Mouse (Mus musculus) MEL (cell line): Measurements from ENCODE around the gene Tinf2. TPM values are rescaled to one million over a fixed set of nuclear protein-coding genes. Genes with fewer than 3 reads are reported as not detected.

Experiments used
- DNase-seq: peaks from one replicate; pipeline ENCODE4 v3.0.0; 2011; ENCODE audit warnings: low read depth, low spot score
- H3K27ac ChIP-seq: 2 replicates; pipeline ENCODE4 v1.5.1; 2012; ENCODE audit warnings: low read depth, mild to moderate bottlenecking, control low read depth, low read length, moderate library complexity; ENCODE audit not compliant: control insufficient read depth
- H3K27me3 ChIP-seq, 2 experiments: fragments of 150-350 bp in 1 of 2; sonication (generic) in 1 of 2; 2 replicates each; pipeline ENCODE4 v1.6.1; 2012; ENCODE audit warnings: low read length in 2 of 2, mild to moderate bottlenecking in 2 of 2, improper control_type of control experiment in 1 of 2, moderate library complexity in 1 of 2; ENCODE audit not compliant: insufficient read depth in 2 of 2, control insufficient read depth in 1 of 2
- H3K36me3 ChIP-seq, 2 experiments: 2 replicates each; pipeline ENCODE4 v1.6.1; 2012 to 2014; ENCODE audit warnings: low read length in 2 of 2, improper control_type of control experiment in 1 of 2, inconsistent platforms in 1 of 2, mild to moderate bottlenecking in 1 of 2; ENCODE audit not compliant: insufficient read depth in 2 of 2, control insufficient read depth in 1 of 2
- H3K4me1 ChIP-seq, 2 experiments: fragments of 150-350 bp in 1 of 2; sonication (generic) in 1 of 2; 2 replicates each; pipeline ENCODE4 v1.6.1; 2012; ENCODE audit warnings: low read length in 2 of 2, improper control_type of control experiment in 1 of 2, mild to moderate bottlenecking in 1 of 2; ENCODE audit not compliant: insufficient read depth in 2 of 2, control insufficient read depth in 1 of 2
- H3K4me3 ChIP-seq, 2 experiments: fragments of 150-350 bp in 1 of 2; sonication (generic) in 1 of 2; 2 replicates each; pipeline ENCODE4 v1.5.1; 2012; ENCODE audit warnings: low read depth in 2 of 2, low read length in 2 of 2, mild to moderate bottlenecking in 2 of 2, moderate library complexity in 2 of 2, control low read depth in 1 of 2, improper control_type of control experiment in 1 of 2; ENCODE audit not compliant: control insufficient read depth in 1 of 2, insufficient read depth in 1 of 2
- H3K79me2 ChIP-seq: 2 replicates; pipeline ENCODE4 v1.6.1; 2012; ENCODE audit warnings: mild to moderate bottlenecking, low read length, moderate library complexity; ENCODE audit not compliant: control insufficient read depth, poor library complexity, insufficient read depth
- H3K9ac ChIP-seq: 2 replicates; pipeline ENCODE4 v1.6.1; 2012; ENCODE audit warnings: low read depth, mild to moderate bottlenecking, control low read depth, low read length, moderate library complexity; ENCODE audit not compliant: control insufficient read depth, poor library complexity, severe bottlenecking
- H3K9me3 ChIP-seq: fragments of 150-350 bp; sonication (generic); replicated peaks from 2 replicates; pipeline ENCODE4 v1.6.1; 2012; ENCODE audit warnings: mild to moderate bottlenecking, low read length, improper control_type of control experiment, moderate library complexity; ENCODE audit not compliant: insufficient read depth
- BHLHE40 ChIP-seq: IDR thresholded peaks from 2 replicates; pipeline ENCODE4 v1.6.1; 2012; ENCODE audit warnings: low read depth, mild to moderate bottlenecking, inconsistent platforms, low read length, improper control_type of control experiment, borderline replicate concordance
- CHD1 ChIP-seq: IDR thresholded peaks from 2 replicates; pipeline ENCODE4 v1.6.1; 2012; ENCODE audit warnings: low read depth, mild to moderate bottlenecking, inconsistent platforms, low read length, improper control_type of control experiment
- CTCF ChIP-seq, 3 experiments: IDR thresholded peaks in 2 of 3; conservative IDR thresholded peaks in 1 of 3; 2 replicates each; pipeline ENCODE4 v1.5.1; 2011 to 2012; ENCODE audit warnings: low read length in 3 of 3, low read depth in 2 of 3, mild to moderate bottlenecking in 2 of 3, improper control_type of control experiment in 1 of 3, inconsistent platforms in 1 of 3, mixed read lengths in 1 of 3, moderate library complexity in 1 of 3; ENCODE audit not compliant: control insufficient read depth in 1 of 3, insufficient read depth in 1 of 3, poor library complexity in 1 of 3, severe bottlenecking in 1 of 3
- E2F4 ChIP-seq: IDR thresholded peaks from 2 replicates; pipeline ENCODE4 v1.6.1; 2011; ENCODE audit warnings: low read depth, low read length, improper control_type of control experiment, borderline replicate concordance
- ELF1 ChIP-seq: IDR thresholded peaks from 2 replicates; pipeline ENCODE4 v1.6.1; 2014; ENCODE audit warnings: low read depth, mild to moderate bottlenecking, inconsistent platforms, low read length, improper control_type of control experiment, moderate library complexity
- EP300 ChIP-seq, 2 experiments: IDR thresholded peaks; 2 replicates each; pipeline ENCODE4 v1.6.1; 2011; ENCODE audit warnings: improper control_type of control experiment in 2 of 2, low read length in 2 of 2, low read depth in 1 of 2, mild to moderate bottlenecking in 1 of 2
- ETS1 ChIP-seq: IDR thresholded peaks from 2 replicates; pipeline ENCODE4 v1.6.1; 2012; ENCODE audit warnings: low read depth, mild to moderate bottlenecking, inconsistent platforms, low read length, improper control_type of control experiment, moderate library complexity
- GABPA ChIP-seq: IDR thresholded peaks from 2 replicates; pipeline ENCODE4 v1.6.1; 2012; ENCODE audit warnings: low read depth, mild to moderate bottlenecking, inconsistent platforms, low read length, improper control_type of control experiment, moderate library complexity
- GATA1 ChIP-seq: IDR thresholded peaks from 2 replicates; pipeline ENCODE4 v1.6.1; 2011; ENCODE audit warnings: low read depth, low read length, improper control_type of control experiment
- HCFC1 ChIP-seq: IDR thresholded peaks from 2 replicates; pipeline ENCODE4 v1.6.1; 2012; ENCODE audit warnings: low read depth, mild to moderate bottlenecking, inconsistent platforms, low read length, improper control_type of control experiment, moderate library complexity
- JUND ChIP-seq: IDR thresholded peaks from 2 replicates; pipeline ENCODE4 v1.6.1; 2011; ENCODE audit warnings: low read depth, mild to moderate bottlenecking, improper control_type of control experiment, low read length
- KAT2A ChIP-seq: conservative IDR thresholded peaks from 2 replicates; pipeline ENCODE4 v1.6.1; 2012; ENCODE audit warnings: low read depth, low read length, improper control_type of control experiment, inconsistent platforms
- MAFK ChIP-seq: IDR thresholded peaks from 2 replicates; pipeline ENCODE4 v1.6.1; 2011; ENCODE audit warnings: low read depth, mild to moderate bottlenecking, low read length, improper control_type of control experiment, borderline replicate concordance
- MAX ChIP-seq: IDR thresholded peaks from 2 replicates; pipeline ENCODE4 v1.6.1; 2011; ENCODE audit warnings: low read length, improper control_type of control experiment
- MAZ ChIP-seq: IDR thresholded peaks from 2 replicates; pipeline ENCODE4 v1.6.1; 2012; ENCODE audit warnings: low read depth, mild to moderate bottlenecking, inconsistent platforms, low read length, improper control_type of control experiment
- MEF2A ChIP-seq: IDR thresholded peaks from 2 replicates; pipeline ENCODE4 v1.6.1; 2014; ENCODE audit warnings: low read depth, mild to moderate bottlenecking, inconsistent platforms, low read length, improper control_type of control experiment; ENCODE audit not compliant: poor library complexity, insufficient replicate concordance, severe bottlenecking; ENCODE audit errors: extremely low read depth
- MYB ChIP-seq: IDR thresholded peaks from 2 replicates; pipeline ENCODE4 v1.6.1; 2011; ENCODE audit warnings: mild to moderate bottlenecking, low read depth, low read length, improper control_type of control experiment
- MYC ChIP-seq: IDR thresholded peaks from 2 replicates; pipeline ENCODE4 v1.6.1; 2011; ENCODE audit warnings: low read depth, mild to moderate bottlenecking, low read length, improper control_type of control experiment, moderate library complexity
- NELFE ChIP-seq: IDR thresholded peaks from 2 replicates; pipeline ENCODE4 v1.6.1; 2011; ENCODE audit warnings: low read depth, low read length, improper control_type of control experiment
- POLR2AphosphoS2 ChIP-seq: IDR thresholded peaks from 2 replicates; pipeline ENCODE4 v1.6.1; 2011; ENCODE audit warnings: low read length, improper control_type of control experiment
- POLR2AphosphoS5 ChIP-seq: IDR thresholded peaks from 2 replicates; pipeline ENCODE4 v1.6.1; 2012; ENCODE audit warnings: low read depth, borderline replicate concordance, mild to moderate bottlenecking, inconsistent platforms, low read length, moderate library complexity, mixed read lengths
- RAD21 ChIP-seq: IDR thresholded peaks from 2 replicates; pipeline ENCODE4 v1.6.1; 2011; ENCODE audit warnings: mild to moderate bottlenecking, low read depth, low read length, improper control_type of control experiment
- SIN3A ChIP-seq: IDR thresholded peaks from 2 replicates; pipeline ENCODE4 v1.6.1; 2012; ENCODE audit warnings: low read length, improper control_type of control experiment, inconsistent platforms
- SMC3 ChIP-seq: IDR thresholded peaks from 2 replicates; pipeline ENCODE4 v1.6.1; 2011; ENCODE audit warnings: low read depth, low read length, improper control_type of control experiment
- TAL1 ChIP-seq: IDR thresholded peaks from 2 replicates; pipeline ENCODE4 v1.6.1; 2012; ENCODE audit warnings: mild to moderate bottlenecking, inconsistent platforms, low read length, moderate library complexity, mixed read lengths
- TBP ChIP-seq: IDR thresholded peaks from 2 replicates; pipeline ENCODE4 v1.8.0; 2011; ENCODE audit warnings: low read depth, low read length, improper control_type of control experiment
- TCF12 ChIP-seq: IDR thresholded peaks from 2 replicates; pipeline ENCODE4 v1.6.1; 2014; ENCODE audit warnings: low read depth, mild to moderate bottlenecking, inconsistent platforms, low read length, improper control_type of control experiment, moderate library complexity
- UBTF ChIP-seq: IDR thresholded peaks from 2 replicates; pipeline ENCODE4 v1.6.1; 2012; ENCODE audit warnings: low read depth, mild to moderate bottlenecking, inconsistent platforms, low read length, improper control_type of control experiment, moderate library complexity, borderline replicate concordance; ENCODE audit not compliant: insufficient read depth
- USF1 ChIP-seq: IDR thresholded peaks from 2 replicates; pipeline ENCODE4 v1.6.1; 2014; ENCODE audit warnings: low read depth, mild to moderate bottlenecking, inconsistent platforms, low read length, improper control_type of control experiment, moderate library complexity
- USF2 ChIP-seq, 2 experiments: IDR thresholded peaks; 2 replicates each; pipeline ENCODE4 v1.6.1; 2011 to 2012; ENCODE audit warnings: improper control_type of control experiment in 2 of 2, low read length in 2 of 2, borderline replicate concordance in 1 of 2, inconsistent platforms in 1 of 2, low read depth in 1 of 2, mild to moderate bottlenecking in 1 of 2; ENCODE audit not compliant: insufficient read depth in 1 of 2
- ZKSCAN1 ChIP-seq: IDR thresholded peaks from 2 replicates; pipeline ENCODE4 v1.6.1; 2012; ENCODE audit warnings: low read depth, mild to moderate bottlenecking, inconsistent platforms, low read length, improper control_type of control experiment, moderate library complexity
- ZMIZ1 ChIP-seq: IDR thresholded peaks from 2 replicates; pipeline ENCODE4 v1.6.1; 2012; ENCODE audit warnings: low read depth, mild to moderate bottlenecking, inconsistent platforms, low read length, improper control_type of control experiment, moderate library complexity
- ZNF384 ChIP-seq: IDR thresholded peaks from 2 replicates; pipeline ENCODE4 v1.6.1; 2012; ENCODE audit warnings: low read depth, mild to moderate bottlenecking, inconsistent platforms, low read length, improper control_type of control experiment
- polyA plus RNA-seq, 2 experiments: library from polyadenylated mRNA; stranded (reverse) in 1 of 2; unstranded in 1 of 2; fragments of >175 nt in 1 of 2; fragments of >200 nt in 1 of 2; gene quantifications; 2 replicates each; pipeline versions ENCODE4 v1.2.1 to v1.2.4; 2012; ENCODE audit warnings: low replicate concordance in 2 of 2, low read depth in 1 of 2; ENCODE audit not compliant: insufficient read length in 2 of 2, insufficient read depth in 1 of 2, missing spikeins in 1 of 2
- total RNA-seq: library from RNA; depleted of rRNA; stranded (reverse); fragments of 300-350 nt; gene quantifications from 2 replicates; pipeline ENCODE4 v1.2.3, GENCODE M21; 2012; rRNA removed

Gene Tinf2
- total RNA-seq (27.2 and 27.8 TPM in 2 replicates), polyA plus RNA-seq (10 to 100 TPM in 1 of 2 experiments, not detected in 1; 53.0 TPM)

GRCm38 (mm10) chr14:55681160-55682117 is at the start of gene Tinf2:
Tinf2 (minus strand) TSS chr14:55681820.
- Histone ChIP-seq H3K79me2 (peaks cover 13% of the 10 kb centered on the region), H3K4me3 (peak within 1 kb of the TSS; percentile 76 to 83), H3K36me3 (peaks cover 6 to 11% of the 10 kb centered on the region in 2 experiments), H3K9me3 (no peaks in the 10 kb centered on the region), H3K27me3 (no peaks in the 10 kb centered on the region), H3K27ac (peak within 1 kb of the TSS; percentile 93), H3K9ac (peak within 1 kb of the TSS; percentile 88), H3K4me1 (peaks cover 0 to 6% of the 10 kb centered on the region in 2 experiments; a peak in 3 of 4 replicates)
- peak; percentile 99 for DNase-seq
- TF ChIP-seq EP300 (IDR thresholded peaks at IDR 0.05; ENCODE audit: low read depth in 1 of 2, low read length in 2 of 2), result peak in 1 of 2 experiments; percentile 37; a peak in 2 of 4 replicates
- 0 out of 2 replicates have a peak, but pooled peaks have one; percentile 43 for TF ChIP-seq BHLHE40
- peak; percentile 92 for TF ChIP-seq ELF1
- TF ChIP-seq TAL1, result no peak
- TF ChIP-seq MAZ, result peak; percentile 81
- peak; percentile 92 for TF ChIP-seq SIN3A
- TF ChIP-seq USF2 (IDR thresholded peaks at IDR 0.05; ENCODE audit: borderline replicate concordance in 1 of 2, insufficient read depth in 1 of 2, low read depth in 1 of 2, low read length in 2 of 2), result no peak
- TF ChIP-seq ZKSCAN1, result no peak
- no peak for TF ChIP-seq CHD1
- no peak for TF ChIP-seq ZNF384
- TF ChIP-seq USF1, result peak; percentile 48; the same call in 1 of the 2 replicates
- peak; percentile 78 for TF ChIP-seq ZMIZ1
- peak; percentile 91 for TF ChIP-seq NELFE
- TF ChIP-seq POLR2AphosphoS2, result peak; percentile 81
- no peak for TF ChIP-seq JUND
- peak; percentile 54; the same call in 1 of the 2 replicates for TF ChIP-seq MAX
- peak; percentile 84 for TF ChIP-seq HCFC1
- no peak for TF ChIP-seq UBTF
- TF ChIP-seq TBP, result 0 out of 2 replicates have a peak, but pooled peaks have one; percentile 51
- no peak for TF ChIP-seq MYB
- no peak for TF ChIP-seq GATA1
- TF ChIP-seq RAD21, result peak; percentile 87
- no peak for TF ChIP-seq MEF2A
- TF ChIP-seq ETS1, result peak; percentile 99
- peak; percentile 87 for TF ChIP-seq E2F4
- no peak; the same call in 1 of the 2 replicates for TF ChIP-seq KAT2A
- peak; percentile 53 to 96 (median 86); a peak in 5 of 6 replicates for TF ChIP-seq CTCF (IDR thresholded peaks at IDR 0.05 in 2 of 3, conservative IDR thresholded peaks at IDR 0.05 in 1 of 3; ENCODE audit: control insufficient read depth in 1 of 3, insufficient read depth in 1 of 3, low read depth in 2 of 3, low read length in 3 of 3, poor library complexity in 1 of 3, severe bottlenecking in 1 of 3)
- peak; percentile 98; the same call in 1 of the 2 replicates for TF ChIP-seq GABPA
- TF ChIP-seq TCF12, result peak; percentile 37; the same call in 1 of the 2 replicates
- 0 out of 2 replicates have a peak, but pooled peaks have one; percentile 9 for TF ChIP-seq MAFK
- no peak for TF ChIP-seq POLR2AphosphoS5
- TF ChIP-seq SMC3, result peak; percentile 95
- 0 out of 2 replicates have a peak, but pooled peaks have one; percentile 10 for TF ChIP-seq MYC
